Mouse (Mus musculus): Measurements from ENCODE around the gene Tstd1.

DNA sequence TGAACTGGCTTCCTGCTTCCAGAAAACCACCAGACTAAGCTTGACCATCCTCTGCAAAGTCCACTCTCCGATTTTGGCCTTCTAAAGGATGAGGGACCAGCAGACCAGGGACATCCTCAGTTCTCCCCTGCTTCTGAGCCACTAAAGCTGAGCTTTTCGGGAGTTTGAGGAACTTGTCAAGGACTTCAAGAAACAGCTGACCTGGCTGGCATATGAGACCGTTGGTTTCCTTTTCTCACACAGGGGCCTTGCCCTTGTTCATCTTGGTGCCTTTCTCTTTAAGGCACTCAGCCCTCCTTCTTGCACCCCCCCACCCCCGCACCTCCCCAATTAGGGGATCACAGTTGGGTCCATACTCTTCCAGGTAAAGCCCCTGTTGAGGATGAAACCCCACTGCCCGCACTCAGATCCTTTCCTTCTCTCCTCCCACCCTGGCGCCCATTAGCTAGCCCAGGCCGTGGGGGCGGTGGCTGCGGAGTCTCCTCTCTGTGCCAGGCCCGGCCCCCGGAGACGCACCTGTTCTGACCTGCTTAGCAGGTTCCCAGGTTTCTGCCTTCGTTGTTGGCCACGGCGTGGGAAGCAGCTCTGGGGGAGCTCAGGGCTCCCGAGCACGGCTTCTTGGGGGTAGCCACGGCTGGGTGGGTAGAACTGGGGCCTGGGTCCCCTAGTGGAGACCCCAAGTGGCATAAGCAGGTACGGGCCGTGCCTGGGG, 48.7 kb upstream of the Tstd1 start, which contains the start of gene Nectin4:
- no peak for TF ChIP-seq CTCF (IDR thresholded peaks at IDR 0.05; ENCODE audit: low read depth)
- no peak for TF ChIP-seq EP300 (optimal IDR thresholded peaks at IDR 0.05)

Measured in stomach, postnatal 0 days (tissue).